Mouse (Mus musculus): ENCODE data around the gene Lhb. TPM values are rescaled to one million over a fixed set of nuclear protein-coding genes. Genes with fewer than 3 reads are reported as not detected.

Lhb gene
- total RNA-seq, 4 experiments from 2014 or later = not detected

Small RNA genes lying within 50 kb of the gene (microRNA-seq; reads per million reads assigned to microRNA genes)
- 0 reads per million in 2 experiments for gene Gm22133

Other genes starting within 250 kb of the Lhb start
- gene Gfy, start 241.3 kb upstream of the Lhb start, total RNA-seq (2022) = under 1 TPM in 1 of 4 experiments, not detected in 3; 0.34 TPM
- gene Pth2, start 239.8 kb upstream of the Lhb start, total RNA-seq (2022) = under 1 TPM in 1 of 4 experiments, not detected in 3; 0.80 TPM
- 1 to 10 TPM; 4.3 to 6.4 (median 5.4) TPM for gene Ccdc155, start 215.9 kb upstream of the Lhb start, total RNA-seq (2022)
- 10 to 100 TPM; 23.1 to 31.5 (median 26.8) TPM for gene Dkkl1, start 208.7 kb upstream of the Lhb start, total RNA-seq (2022)
- gene Tead2, start 205.1 kb upstream of the Lhb start, total RNA-seq (2022) = 1 to 10 TPM; 2.0 to 5.1 (median 3.0) TPM
- gene Cd37, start 181.7 kb upstream of the Lhb start, total RNA-seq (2022) = 10 to 100 TPM in 2 of 4 experiments, 1 to 10 TPM in 2; 5.0 to 18.9 (median 11.9) TPM
- 1 to 10 TPM; 1.6 to 2.6 (median 2.1) TPM for gene Slc6a16, start 179.7 kb upstream of the Lhb start, total RNA-seq (2022)
- under 1 TPM in 3 of 4 experiments, not detected in 1; 0.19 to 0.55 (median 0.34) TPM for gene Slc6a21, start 143.3 kb upstream of the Lhb start, total RNA-seq (2022)
- gene Trpm4, start 87.0 kb upstream of the Lhb start, total RNA-seq (2022) = 10 to 100 TPM; 23.9 to 27.8 (median 25.1) TPM
- 1 to 10 TPM in 1 of 4 experiments, under 1 TPM in 3; 0.26 to 1.1 (median 0.78) TPM for gene Hrc, start 85.5 kb upstream of the Lhb start, total RNA-seq (2022)
- 100 to 1,000 TPM; 137 to 162 (median 150) TPM for gene Ppfia3, start 53.8 kb upstream of the Lhb start, total RNA-seq (2022)
- gene Lin7b, start 50.2 kb upstream of the Lhb start, total RNA-seq (2022) = 100 to 1,000 TPM; 139 to 172 (median 159) TPM
- 100 to 1,000 TPM; 295 to 398 (median 356) TPM for gene Snrnp70, start 25.1 kb upstream of the Lhb start, total RNA-seq (2022)
- under 1 TPM in 1 of 4 experiments, not detected in 3; 0.14 TPM for gene Kcna7, start 15.2 kb upstream of the Lhb start, total RNA-seq (2022)
- gene Ntf5, start 7.1 kb upstream of the Lhb start, total RNA-seq (2022) = under 1 TPM in 2 of 4 experiments, not detected in 2; 0.36 to 0.39 TPM
- 10 to 100 TPM; 14.7 to 16.4 (median 15.1) TPM for gene Gys1, start 14.0 kb downstream of the Lhb start, total RNA-seq (2022)
- gene Ruvbl2, start 17.3 kb downstream of the Lhb start, total RNA-seq (2022) = 10 to 100 TPM; 30.0 to 37.5 (median 32.0) TPM
- gene Ftl1, start 39.1 kb downstream of the Lhb start, total RNA-seq (2022) = 100 to 1,000 TPM; 206 to 283 (median 229) TPM
- 10 to 100 TPM; 57.8 to 78.7 (median 67.0) TPM for gene Bax, start 46.1 kb downstream of the Lhb start, total RNA-seq (2022)
- gene Tulp2, start 61.1 kb downstream of the Lhb start, total RNA-seq (2022) = not detected
- gene Gm45808, start 66.0 kb downstream of the Lhb start, total RNA-seq (2022) = 1 to 10 TPM in 3 of 4 experiments, not detected in 1; 1.9 to 3.2 (median 2.9) TPM
- gene Dhdh, start 68.0 kb downstream of the Lhb start, total RNA-seq (2022) = 1 to 10 TPM; 5.9 to 7.0 (median 6.3) TPM
- 100 to 1,000 TPM in 3 of 4 experiments, 10 to 100 TPM in 1; 97.8 to 121 (median 110) TPM for gene Nucb1, start 89.6 kb downstream of the Lhb start, total RNA-seq (2022)
- gene Ppp1r15a, start 105.4 kb downstream of the Lhb start, total RNA-seq (2022) = 10 to 100 TPM; 16.0 to 27.0 (median 22.4) TPM
- 1 to 10 TPM; 3.0 to 5.1 (median 4.0) TPM for gene Plekha4, start 105.5 kb downstream of the Lhb start, total RNA-seq (2022)
- 1 to 10 TPM in 2 of 4 experiments, under 1 TPM in 1, not detected in 1; 0.72 to 2.6 (median 1.2) TPM for gene Hsd17b14, start 134.1 kb downstream of the Lhb start, total RNA-seq (2022)
- 10 to 100 TPM; 19.3 to 21.1 (median 19.9) TPM for gene Bcat2, start 149.3 kb downstream of the Lhb start, total RNA-seq (2022)
- not detected for gene Fgf21, start 194.7 kb downstream of the Lhb start, total RNA-seq (2022)
- under 1 TPM in 1 of 4 experiments, not detected in 3; 0.21 TPM for gene Fut1, start 196.5 kb downstream of the Lhb start, total RNA-seq (2022)
- gene Izumo1, start 201.0 kb downstream of the Lhb start, total RNA-seq (2022) = not detected
- gene Rasip1, start 206.7 kb downstream of the Lhb start, total RNA-seq (2022) = 1 to 10 TPM; 5.9 to 7.6 (median 6.6) TPM
- gene Mamstr, start 219.2 kb downstream of the Lhb start, total RNA-seq (2022) = 1 to 10 TPM; 3.5 to 6.0 (median 5.6) TPM
- under 1 TPM in 1 of 4 experiments, not detected in 3; 0.59 TPM for gene Fut2, start 245.6 kb downstream of the Lhb start, total RNA-seq (2022)

Measured in left cerebral cortex, adult 8-10 months (tissue).